Comparison of ENCODE assay signal across 14 mouse cellular contexts in the genomic region with DNA sequence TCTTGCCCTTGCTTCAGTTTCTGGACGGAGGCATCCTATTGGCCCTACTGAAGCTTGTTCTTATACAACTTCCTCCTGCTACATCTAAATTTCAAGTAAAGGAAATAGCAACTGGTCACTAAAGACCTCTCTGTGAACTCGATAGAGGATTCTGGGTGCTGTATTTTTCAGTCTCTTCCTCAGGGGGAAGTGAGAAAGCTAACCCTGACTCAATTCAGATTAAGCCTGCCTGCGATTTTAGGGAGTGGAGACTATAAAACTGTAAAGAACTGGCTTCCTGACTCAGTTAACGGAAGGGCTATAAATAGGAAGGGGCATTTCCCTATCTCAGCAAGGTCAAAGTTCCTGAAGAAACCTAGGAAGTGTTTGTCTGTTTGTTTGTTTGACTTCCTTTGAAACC. TPM values are rescaled to one million over a fixed set of nuclear protein-coding genes. Genes with fewer than 3 reads are reported as not detected.
DNase-seq lines count a peak whose midpoint lies in the region; ATAC-seq and TF ChIP-seq lines count a peak whose summit lies in the region.
"Had no signal": no experiment of that assay in that cellular context is flagged by ENCODE, and none has a peak within 500 bp of the region (broad histone marks: within the 10 kb centered on the region; RNA-seq: fewer than 3 reads in every experiment).

No protein-coding gene starts in this region.

- TF ChIP-seq CTCF in bone marrow macrophage, adult 2 months (IDR thresholded peaks at IDR 0.05; ENCODE audit: low read depth, low read length): no peak
- no peak for TF ChIP-seq CTCF in midbrain, postnatal 0 days (IDR thresholded peaks at IDR 0.05)

- 0 out of 2 replicates have a peak overlapping the region, but pooled peaks have one; percentile 13 for H3K27ac ChIP-seq in heart, embryonic 13.5 days (replicated peaks)
- H3K27ac ChIP-seq in heart, embryonic 12.5 days (ENCODE audit: poor library complexity, severe bottlenecking): no peak overlapping the region
- H3K27ac ChIP-seq in liver, embryonic 13.5 days: no peak overlapping the region
- no peak overlapping the region for H3K27ac ChIP-seq in liver, embryonic 11.5 days (ENCODE audit: low read depth, low read length)
- H3K27ac ChIP-seq in bone marrow macrophage, adult 2 months (ENCODE audit: insufficient read depth, low read depth, low read length): peak overlapping the region; percentile 94
- no peak overlapping the region for H3K27ac ChIP-seq in midbrain, postnatal 0 days (ENCODE audit: low read depth, low read length)
- H3K27ac ChIP-seq: embryonic facial prominence, embryonic 13.5 days had no signal

- no peaks in the 10 kb centered on the region for H3K36me3 ChIP-seq in heart, embryonic 13.5 days
- no peaks in the 10 kb centered on the region for H3K36me3 ChIP-seq in heart, embryonic 12.5 days
- H3K36me3 ChIP-seq in liver, embryonic 13.5 days: no peaks in the 10 kb centered on the region
- H3K36me3 ChIP-seq in liver, embryonic 11.5 days (ENCODE audit: control insufficient read depth, insufficient read depth, low read length): no peaks in the 10 kb centered on the region
- H3K36me3 ChIP-seq in midbrain, postnatal 0 days (ENCODE audit: insufficient read depth, low read length): no peaks in the 10 kb centered on the region
- H3K36me3 ChIP-seq: embryonic facial prominence, embryonic 13.5 days had no signal

- DNase-seq in liver, embryonic 13.5 days: no peak
- no peak for DNase-seq in liver, embryonic 11.5 days (ENCODE audit: low spot score)
- no peak for DNase-seq in midbrain, postnatal 0 days (ENCODE audit: low spot score)
- DNase-seq in cerebellum, postnatal 14 days: no peak
- DNase-seq: gastrocnemius, postnatal 36 days; kidney, postnatal 14 days; layer of hippocampus, adult 9-11 months; right cerebral cortex, adult 18-20 months had no signal

- WGBS in heart, embryonic 13.5 days: 47% methylated on average over 4 of the region's 4 CpGs
- WGBS in heart, embryonic 12.5 days: 62% methylated on average over 4 of the region's 4 CpGs
- 19% methylated on average over 4 of the region's 4 CpGs for WGBS in liver, embryonic 13.5 days (ENCODE audit: insufficient replicate concordance)
- 47% methylated on average over 4 of the region's 4 CpGs for WGBS in liver, embryonic 11.5 days
- WGBS in midbrain, postnatal 0 days: 85% methylated on average over 4 of the region's 4 CpGs

- H3K4me3 ChIP-seq in heart, embryonic 13.5 days: no peak overlapping the region
- H3K4me3 ChIP-seq in heart, embryonic 12.5 days: no peak overlapping the region
- H3K4me3 ChIP-seq in liver, embryonic 13.5 days (replicated peaks): no peak overlapping the region
- no peak overlapping the region for H3K4me3 ChIP-seq in liver, embryonic 11.5 days (ENCODE audit: low read depth, low read length)
- no peak overlapping the region for H3K4me3 ChIP-seq in bone marrow macrophage, adult 2 months (ENCODE audit: insufficient read depth, low read length)
- H3K4me3 ChIP-seq in midbrain, postnatal 0 days (ENCODE audit: low read depth, low read length): no peak overlapping the region
- H3K4me3 ChIP-seq: embryonic facial prominence, embryonic 13.5 days had no signal

- no peak for ATAC-seq in heart, embryonic 13.5 days (ENCODE audit: extremely low read depth, insufficient number of reproducible peaks, low FRiP score, low TSS enrichment)
- ATAC-seq in heart, embryonic 12.5 days (ENCODE audit: insufficient number of reproducible peaks, low FRiP score): no peak
- peak; percentile 47 for ATAC-seq in liver, embryonic 13.5 days (ENCODE audit: low read depth)
- ATAC-seq in liver, embryonic 11.5 days (replicated peaks; ENCODE audit: low FRiP score): no peak
- peak; percentile 92 for ATAC-seq in megakaryocyte, adult 5-6 weeks (ENCODE audit: poor library complexity, severe bottlenecking)
- ATAC-seq in midbrain, postnatal 0 days (ENCODE audit: low FRiP score): no peak
- ATAC-seq: Patski had no signal

- H3K9ac ChIP-seq in heart, embryonic 13.5 days: no peak overlapping the region
- H3K9ac ChIP-seq in heart, embryonic 12.5 days: no peak overlapping the region
- H3K9ac ChIP-seq in liver, embryonic 13.5 days: no peak overlapping the region
- no peak overlapping the region for H3K9ac ChIP-seq in liver, embryonic 11.5 days (ENCODE audit: low read depth, low read length)
- H3K9ac ChIP-seq in midbrain, postnatal 0 days (replicated peaks; ENCODE audit: low read length, poor library complexity, severe bottlenecking): no peak overlapping the region
- H3K9ac ChIP-seq: embryonic facial prominence, embryonic 13.5 days had no signal

- TF ChIP-seq POLR2A in bone marrow macrophage, adult 2 months (IDR thresholded peaks at IDR 0.05; ENCODE audit: borderline replicate concordance, low read depth, low read length): no peak

- peaks cover 14% of the 10 kb centered on the region for H3K4me1 ChIP-seq in heart, embryonic 13.5 days
- no peaks in the 10 kb centered on the region for H3K4me1 ChIP-seq in heart, embryonic 12.5 days (replicated peaks)
- no peaks in the 10 kb centered on the region for H3K4me1 ChIP-seq in liver, embryonic 13.5 days (replicated peaks)
- H3K4me1 ChIP-seq in liver, embryonic 11.5 days (replicated peaks; ENCODE audit: control insufficient read depth, insufficient read depth, low read length): no peaks in the 10 kb centered on the region
- H3K4me1 ChIP-seq in bone marrow macrophage, adult 2 months (ENCODE audit: control insufficient read depth, insufficient read depth, low read length): peaks cover 51% of the 10 kb centered on the region
- no peaks in the 10 kb centered on the region for H3K4me1 ChIP-seq in midbrain, postnatal 0 days (ENCODE audit: insufficient read depth, low read length)

- no peak overlapping the region for H3K4me2 ChIP-seq in heart, embryonic 13.5 days
- no peak overlapping the region for H3K4me2 ChIP-seq in heart, embryonic 12.5 days
- H3K4me2 ChIP-seq in liver, embryonic 13.5 days: no peak overlapping the region
- H3K4me2 ChIP-seq in liver, embryonic 11.5 days: no peak overlapping the region
- no peak overlapping the region for H3K4me2 ChIP-seq in midbrain, postnatal 0 days (ENCODE audit: low read depth, low read length, poor library complexity, severe bottlenecking)
- H3K4me2 ChIP-seq: embryonic facial prominence, embryonic 13.5 days had no signal

- no peaks in the 10 kb centered on the region for H3K9me3 ChIP-seq in heart, embryonic 13.5 days
- H3K9me3 ChIP-seq in heart, embryonic 12.5 days (replicated peaks): no peaks in the 10 kb centered on the region
- no peaks in the 10 kb centered on the region for H3K9me3 ChIP-seq in liver, embryonic 13.5 days (replicated peaks)
- H3K9me3 ChIP-seq in liver, embryonic 11.5 days (ENCODE audit: control insufficient read depth, low read length): no peaks in the 10 kb centered on the region
- H3K9me3 ChIP-seq in midbrain, postnatal 0 days (ENCODE audit: low read length): no peaks in the 10 kb centered on the region
- H3K9me3 ChIP-seq: embryonic facial prominence, embryonic 13.5 days had no signal

- no peaks in the 10 kb centered on the region for H3K27me3 ChIP-seq in heart, embryonic 13.5 days (replicated peaks)
- H3K27me3 ChIP-seq in heart, embryonic 12.5 days (replicated peaks): no peaks in the 10 kb centered on the region
- no peaks in the 10 kb centered on the region for H3K27me3 ChIP-seq in liver, embryonic 13.5 days
- H3K27me3 ChIP-seq in liver, embryonic 11.5 days (replicated peaks; ENCODE audit: control insufficient read depth, insufficient read depth, low read length): no peaks in the 10 kb centered on the region
- H3K27me3 ChIP-seq in midbrain, postnatal 0 days (ENCODE audit: insufficient read depth, low read length): no peaks in the 10 kb centered on the region
- H3K27me3 ChIP-seq: embryonic facial prominence, embryonic 13.5 days; Patski had no signal

RNA-seq across cellular contexts. Expression of a gene that starts 26.3 kb away (rescaled TPM):
- polyA plus RNA-seq in heart, embryonic 13.5 days (2015; fragmentation: Nextera tagmentation; extraction: Ambion mirVana): 3.3 and 3.5 TPM in 2 replicates
- 2.2 and 2.9 TPM in 2 replicates for polyA plus RNA-seq in heart, embryonic 12.5 days (2016; fragmentation: Nextera tagmentation; extraction: Ambion mirVana)
- 0.51 and 0.77 TPM in 2 replicates for polyA plus RNA-seq in liver, embryonic 13.5 days (2015; fragmentation: Nextera tagmentation; extraction: Ambion mirVana)
- 1.2 and 1.7 TPM in 2 replicates for polyA plus RNA-seq in liver, embryonic 11.5 days (2014; fragmentation: Nextera tagmentation; extraction: Ambion mirVana)
- 80.4 and 96.7 TPM in 2 replicates for polyA plus RNA-seq in bone marrow macrophage, adult 2 months (2012; ENCODE audit: insufficient read depth, insufficient read length, missing spikeins)
- 5.6 and 6.3 TPM in 2 replicates for total RNA-seq in megakaryocyte, adult 5-6 weeks (2015)
- 4.1 and 5.3 TPM in 2 replicates for total RNA-seq in megakaryocyte, adult 5-6 weeks (2017)
- total RNA-seq in midbrain, postnatal 0 days (2014; rRNA removed): 47.4 and 64.1 TPM in 2 replicates
- 4.0 and 5.0 TPM in 2 replicates for polyA plus RNA-seq in midbrain, postnatal 0 days (2015; fragmentation: Nextera tagmentation; extraction: Ambion mirVana)

Comparison
In these comparisons a context has a peak if more than half of its experiments do, and no peak if none do; other contexts are left out.
1. ATAC-seq: peak in liver, embryonic 13.5 days (single experiment) and megakaryocyte, adult 5-6 weeks (single experiment); none in heart, embryonic 13.5 days (single experiment), heart, embryonic 12.5 days (single experiment), liver, embryonic 11.5 days (single experiment) and midbrain, postnatal 0 days (single experiment).
2. H3K27ac ChIP-seq: peak in heart, embryonic 13.5 days (single experiment) and bone marrow macrophage, adult 2 months (single experiment); none in heart, embryonic 12.5 days (single experiment), liver, embryonic 13.5 days (single experiment), liver, embryonic 11.5 days (single experiment) and midbrain, postnatal 0 days (single experiment).
3. RNA of a gene that starts 26.3 kb away (polyA plus RNA-seq): 80.4 to 96.7 TPM in bone marrow macrophage, adult 2 months; 4.0 to 5.0 TPM in midbrain, postnatal 0 days, 3.3 to 3.5 TPM in heart, embryonic 13.5 days, 2.2 to 2.9 TPM in heart, embryonic 12.5 days, 1.2 to 1.7 TPM in liver, embryonic 11.5 days and 0.51 to 0.77 TPM in liver, embryonic 13.5 days; every median in the first group is over 10 times any median in the second.